Mouse (Mus musculus): ENCODE results near the gene Vav2. TPM values are rescaled to one million over a fixed set of nuclear protein-coding genes. Genes with fewer than 3 reads are reported as not detected.
A peak's percentile ranks its signal among the peaks of the same experiment; 100 is the strongest.

Gene Vav2
- polyA plus RNA-seq, 1 experiment, result 30.9 TPM

GRCm38 (mm10) chr2:27426406-27426854 is 403 bp downstream of the Vav2 start:
- DNase-seq, result no peak
- WGBS, result under 1% methylated on average over 63 of the region's 64 CpGs
- peaks cover 8% of the 10 kb centered on the region for H3K4me1 ChIP-seq (ENCODE audit: control insufficient read depth, insufficient read depth, low read length)

DNA sequence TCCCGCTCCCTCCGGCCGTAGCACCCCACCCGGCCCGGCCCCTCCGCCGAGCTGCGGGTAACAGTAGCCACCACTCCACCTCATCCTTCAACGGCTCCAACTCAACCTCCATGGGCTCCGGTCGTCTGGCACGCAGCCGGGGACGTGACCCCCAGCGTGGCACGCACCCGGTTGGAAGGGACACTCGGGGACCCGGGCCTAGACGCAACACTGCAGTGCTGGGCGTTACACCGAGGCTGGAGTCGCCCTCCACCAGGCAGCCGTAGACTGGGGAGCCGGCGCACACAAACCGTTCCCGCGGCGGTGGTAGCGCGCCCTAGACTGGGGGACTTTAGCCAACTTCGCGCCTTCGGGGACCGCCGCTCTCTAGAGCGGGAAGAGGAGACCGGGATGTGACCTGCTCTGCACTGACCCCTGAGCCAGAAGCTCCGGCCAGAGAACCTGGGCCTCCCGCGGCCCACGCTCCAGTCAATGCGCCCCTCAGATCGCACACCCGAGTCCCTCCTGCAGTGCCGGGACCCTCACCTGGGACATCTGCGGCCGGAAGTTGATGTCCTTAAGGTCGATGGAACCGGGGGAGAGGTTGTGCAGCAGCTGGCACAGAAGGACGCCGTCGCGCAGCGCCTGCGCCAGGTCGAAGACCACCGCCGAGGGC is 955 bp downstream of the Vav2 start:
- peak overlapping the region; percentile 88 for H3K4me3 ChIP-seq (replicated peaks; ENCODE audit: extremely low read depth, low read depth, low read length)
- DNase-seq, result peak; percentile 57
- TF ChIP-seq POLR2A (IDR thresholded peaks at IDR 0.05; ENCODE audit: borderline replicate concordance, extremely low read depth, low read depth, low read length) (no peak), CTCF (IDR thresholded peaks at IDR 0.05; ENCODE audit: insufficient read depth, low read length) (no peak)
- under 1% methylated on average over 60 of the region's 60 CpGs for WGBS
- peaks cover 12% of the 10 kb centered on the region for H3K4me1 ChIP-seq (ENCODE audit: control insufficient read depth, insufficient read depth, low read length)

More at GRCm38 (mm10) chr2:27426406-27426854, 403 bp downstream of the Vav2 start:
- peak overlapping the region; percentile 88 for H3K4me3 ChIP-seq (replicated peaks; ENCODE audit: extremely low read depth, low read depth, low read length)
- no peak for TF ChIP-seq CTCF (IDR thresholded peaks at IDR 0.05; ENCODE audit: insufficient read depth, low read length)
- TF ChIP-seq POLR2A (IDR thresholded peaks at IDR 0.05; ENCODE audit: borderline replicate concordance, extremely low read depth, low read depth, low read length), result no peak

DNA sequence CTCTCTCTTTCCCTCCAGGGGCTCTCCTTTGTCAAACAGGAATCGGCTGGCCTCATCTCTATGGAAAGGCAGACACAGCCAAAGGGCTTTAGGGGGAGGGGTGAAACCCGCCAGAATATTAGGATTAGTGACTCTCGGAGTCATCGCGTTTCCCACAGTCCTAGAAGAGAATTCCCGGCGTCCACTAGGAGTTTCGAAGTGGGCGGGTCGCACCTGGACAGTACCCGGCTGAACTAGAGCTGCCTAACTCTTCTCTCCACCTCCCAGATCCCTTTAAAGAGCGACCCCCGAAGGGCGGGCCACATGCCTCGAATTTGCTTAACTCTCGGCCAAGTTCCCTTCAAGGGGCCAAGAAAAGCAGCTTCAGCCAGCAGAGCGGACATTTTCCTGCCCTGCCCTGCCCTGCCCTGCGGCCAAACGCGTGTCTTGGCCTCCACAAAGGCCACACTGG is 1.6 kb downstream of the Vav2 start:
- DNase-seq, result peak; percentile 45
- no peak for TF ChIP-seq CTCF (IDR thresholded peaks at IDR 0.05; ENCODE audit: insufficient read depth, low read length)
- no peak for TF ChIP-seq POLR2A (IDR thresholded peaks at IDR 0.05; ENCODE audit: borderline replicate concordance, extremely low read depth, low read depth, low read length)
- peaks cover 12% of the 10 kb centered on the region for H3K4me1 ChIP-seq (ENCODE audit: control insufficient read depth, insufficient read depth, low read length)
- H3K4me3 ChIP-seq (replicated peaks; ENCODE audit: extremely low read depth, low read depth, low read length), result peak overlapping the region; percentile 88
- WGBS, result 13% methylated on average over 20 of the region's 20 CpGs

- TF ChIP-seq POLR2A (IDR thresholded peaks at IDR 0.05; ENCODE audit: borderline replicate concordance, extremely low read depth, low read depth, low read length), result no peak
- no peak for TF ChIP-seq CTCF (IDR thresholded peaks at IDR 0.05; ENCODE audit: insufficient read depth, low read length)
- DNase-seq, result no peak
- 75% methylated on average over 7 of the region's 7 CpGs for WGBS
- no peak overlapping the region for H3K4me3 ChIP-seq (replicated peaks; ENCODE audit: extremely low read depth, low read depth, low read length)
- H3K4me1 ChIP-seq (ENCODE audit: control insufficient read depth, insufficient read depth, low read length), result peaks cover 18% of the 10 kb centered on the region
These were observed 3.2 kb downstream of the Vav2 start for GRCm38 (mm10) chr2:27423596-27423995.

- peak; percentile 46 for DNase-seq
- peaks cover 27% of the 10 kb centered on the region for H3K4me1 ChIP-seq (ENCODE audit: control insufficient read depth, insufficient read depth, low read length)
These were observed 5.4 kb downstream of the Vav2 start for GRCm38 (mm10) chr2:27421293-27422068.

GRCm38 (mm10) chr2:27418577-27419070 is 8.2 kb downstream of the Vav2 start:
- 12% methylated on average over 6 of the region's 6 CpGs for WGBS
- TF ChIP-seq CTCF (IDR thresholded peaks at IDR 0.05; ENCODE audit: insufficient read depth, low read length), result no peak
- TF ChIP-seq POLR2A (IDR thresholded peaks at IDR 0.05; ENCODE audit: borderline replicate concordance, extremely low read depth, low read depth, low read length), result no peak
- H3K4me1 ChIP-seq (ENCODE audit: control insufficient read depth, insufficient read depth, low read length), result peaks cover 43% of the 10 kb centered on the region
- no peak overlapping the region for H3K4me3 ChIP-seq (replicated peaks; ENCODE audit: extremely low read depth, low read depth, low read length)
- peak; percentile 58 for DNase-seq

More at GRCm38 (mm10) chr2:27421293-27422068, 5.4 kb downstream of the Vav2 start:
- TF ChIP-seq POLR2A (IDR thresholded peaks at IDR 0.05; ENCODE audit: borderline replicate concordance, extremely low read depth, low read depth, low read length) (no peak), CTCF (IDR thresholded peaks at IDR 0.05; ENCODE audit: insufficient read depth, low read length) (no peak)
- H3K4me3 ChIP-seq (replicated peaks; ENCODE audit: extremely low read depth, low read depth, low read length), result no peak overlapping the region
- 28% methylated on average over 20 of the region's 20 CpGs for WGBS

DNA sequence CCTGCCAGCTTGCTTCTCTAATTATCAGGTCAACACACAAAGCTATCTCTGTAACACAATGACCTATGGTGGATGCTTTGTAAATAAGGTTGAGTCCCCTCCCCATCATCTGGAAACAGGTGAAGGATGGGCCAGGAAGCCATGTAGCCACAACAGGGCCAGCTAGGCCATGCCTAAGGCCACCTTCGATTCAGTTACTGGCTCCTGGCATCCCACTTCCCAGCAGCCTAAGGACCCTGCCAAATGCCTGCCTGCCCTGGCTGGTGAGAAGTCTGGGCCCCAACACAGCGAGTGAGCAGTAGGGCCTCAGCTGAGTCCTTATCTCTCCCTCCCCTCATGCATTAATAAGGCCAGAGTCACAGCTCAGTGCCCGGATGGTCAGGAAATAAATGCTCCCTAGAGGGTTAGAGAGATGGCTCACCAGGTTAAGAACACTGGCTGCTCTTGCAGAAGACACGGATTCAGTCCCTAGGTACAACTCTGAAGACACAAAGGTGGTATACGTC is 9.1 kb downstream of the Vav2 start:
- TF ChIP-seq POLR2A (IDR thresholded peaks at IDR 0.05; ENCODE audit: borderline replicate concordance, extremely low read depth, low read depth, low read length) (no peak), CTCF (IDR thresholded peaks at IDR 0.05; ENCODE audit: insufficient read depth, low read length) (no peak)
- Histone ChIP-seq H3K4me1 (ENCODE audit: control insufficient read depth, insufficient read depth, low read length) (peaks cover 43% of the 10 kb centered on the region), H3K4me3 (replicated peaks; ENCODE audit: extremely low read depth, low read depth, low read length) (no peak overlapping the region)
- no peak for DNase-seq
- 51% methylated on average over 5 of the region's 5 CpGs for WGBS

- DNase-seq, result no peak
- Histone ChIP-seq H3K4me3 (replicated peaks; ENCODE audit: extremely low read depth, low read depth, low read length) (no peak overlapping the region), H3K4me1 (ENCODE audit: control insufficient read depth, insufficient read depth, low read length) (peaks cover 48% of the 10 kb centered on the region)
- 8% methylated on average over 3 of the region's 3 CpGs for WGBS
- TF ChIP-seq POLR2A (IDR thresholded peaks at IDR 0.05; ENCODE audit: borderline replicate concordance, extremely low read depth, low read depth, low read length) (no peak), CTCF (IDR thresholded peaks at IDR 0.05; ENCODE audit: insufficient read depth, low read length) (no peak)
These were observed 10.4 kb downstream of the Vav2 start for GRCm38 (mm10) chr2:27416425-27416824.

- no peak for DNase-seq
- peaks cover 49% of the 10 kb centered on the region for H3K4me1 ChIP-seq (ENCODE audit: control insufficient read depth, insufficient read depth, low read length)
- no peak overlapping the region for H3K4me3 ChIP-seq (replicated peaks; ENCODE audit: extremely low read depth, low read depth, low read length)
- 49% methylated on average over 11 of the region's 11 CpGs for WGBS
- no peak for TF ChIP-seq POLR2A (IDR thresholded peaks at IDR 0.05; ENCODE audit: borderline replicate concordance, extremely low read depth, low read depth, low read length)
- TF ChIP-seq CTCF (IDR thresholded peaks at IDR 0.05; ENCODE audit: insufficient read depth, low read length), result no peak
These were observed 11.6 kb downstream of the Vav2 start for GRCm38 (mm10) chr2:27415060-27415783.
